Comparison of ENCODE assay signal across 12 mouse cellular contexts in the genomic region with DNA sequence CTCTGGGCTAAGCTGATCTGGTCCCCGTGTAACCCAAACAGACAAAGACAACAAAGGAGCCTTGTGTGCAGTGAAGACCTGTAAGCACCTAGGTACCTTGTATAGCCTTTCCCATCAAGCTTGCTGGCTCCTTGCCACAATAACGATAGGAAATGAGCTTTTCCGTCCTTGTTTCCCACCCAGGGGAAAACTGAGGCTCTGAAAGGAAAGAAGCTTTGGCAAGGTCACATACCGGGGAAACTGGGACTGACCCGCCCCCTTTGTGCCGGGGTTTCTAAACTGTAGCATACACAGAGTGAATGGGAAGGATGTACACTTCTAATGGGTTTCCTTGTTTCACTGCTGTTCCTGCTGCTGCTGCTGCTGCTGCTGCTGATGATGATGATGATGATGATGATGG. TPM values are rescaled to one million over a fixed set of nuclear protein-coding genes. Genes with fewer than 3 reads are reported as not detected.
DNase-seq lines count a peak whose midpoint lies in the region; ATAC-seq and TF ChIP-seq lines count a peak whose summit lies in the region.
"Had no signal": no experiment of that assay in that cellular context is flagged by ENCODE, and none has a peak within 500 bp of the region (broad histone marks: within the 10 kb centered on the region; RNA-seq: fewer than 3 reads in every experiment).

No protein-coding gene starts in this region.

- H3K27me3 ChIP-seq in hindbrain, embryonic 11.5 days (ENCODE audit: control insufficient read depth, insufficient read depth, low read length), result no peaks in the 10 kb centered on the region
- H3K27me3 ChIP-seq in hindbrain, postnatal 0 days (ENCODE audit: insufficient read depth, low read length), result no peaks in the 10 kb centered on the region

- no peaks in the 10 kb centered on the region for H3K36me3 ChIP-seq in hindbrain, embryonic 11.5 days (ENCODE audit: control insufficient read depth, insufficient read depth, low read length)
- H3K36me3 ChIP-seq in hindbrain, postnatal 0 days (ENCODE audit: insufficient read depth, low read length), result no peaks in the 10 kb centered on the region

- H3K27ac ChIP-seq in hindbrain, embryonic 11.5 days (ENCODE audit: low read depth, low read length), result peak overlapping the region; percentile 67
- H3K27ac ChIP-seq in hindbrain, postnatal 0 days, result no peak overlapping the region
- peak overlapping the region; percentile 3; the same call in 1 of the 2 replicates for H3K27ac ChIP-seq in olfactory bulb, adult 2 months (ENCODE audit: insufficient read depth, low read depth, low read length)
- H3K27ac ChIP-seq: macrophage had no signal

- DNase-seq in hindbrain, embryonic 11.5 days (ENCODE audit: low spot score), result peak; percentile 16
- no peak for DNase-seq in hindbrain, postnatal 0 days (ENCODE audit: low spot score)
- peak; percentile 52 to 70 for DNase-seq in heart, adult 9 months (ENCODE audit: low spot score in 2 of 2)
- DNase-seq in kidney, adult 18-20 months, result peak; percentile 29
- DNase-seq in spleen, postnatal 10 days (ENCODE audit: low spot score in 2 of 2), result no peak
- no peak for DNase-seq in ovary, postnatal 10 days (ENCODE audit: low spot score)
- DNase-seq in MN1 (ENCODE audit: low spot score), result no peak
- DNase-seq: layer of hippocampus, postnatal 36 days; thymus, postnatal 14 days had no signal

- no peak for TF ChIP-seq CTCF in hindbrain, postnatal 0 days (IDR thresholded peaks at IDR 0.05; ENCODE audit: low read depth)
- no peak for TF ChIP-seq CTCF in olfactory bulb, adult 2 months (IDR thresholded peaks at IDR 0.05; ENCODE audit: insufficient read depth, low read depth, low read length)

- WGBS in hindbrain, embryonic 11.5 days, result 55% methylated on average over 6 of the region's 6 CpGs
- WGBS in hindbrain, postnatal 0 days, result 51% methylated on average over 6 of the region's 6 CpGs
- 26% methylated on average over 6 of the region's 6 CpGs for WGBS in olfactory bulb, adult 2 months

- H3K9me3 ChIP-seq in hindbrain, embryonic 11.5 days (ENCODE audit: control insufficient read depth, low read length), result no peaks in the 10 kb centered on the region
- H3K9me3 ChIP-seq in hindbrain, postnatal 0 days (ENCODE audit: low read length), result no peaks in the 10 kb centered on the region

- TF ChIP-seq POLR2A in olfactory bulb, adult 2 months (IDR thresholded peaks at IDR 0.05; ENCODE audit: insufficient read depth, low read depth, low read length), result no peak

- H3K4me2 ChIP-seq in hindbrain, embryonic 11.5 days (replicated peaks; ENCODE audit: low read depth, low read length), result no peak overlapping the region
- H3K4me2 ChIP-seq in hindbrain, postnatal 0 days (ENCODE audit: low read depth, low read length), result no peak overlapping the region

- H3K4me3 ChIP-seq in hindbrain, embryonic 11.5 days (ENCODE audit: low read depth, low read length), result no peak overlapping the region
- no peak overlapping the region for H3K4me3 ChIP-seq in hindbrain, postnatal 0 days (ENCODE audit: low read length)
- H3K4me3 ChIP-seq in olfactory bulb, adult 2 months (ENCODE audit: insufficient read depth, low read depth, low read length), result no peak overlapping the region

- no peaks in the 10 kb centered on the region for H3K4me1 ChIP-seq in hindbrain, embryonic 11.5 days (replicated peaks; ENCODE audit: control insufficient read depth, insufficient read depth, low read length)
- H3K4me1 ChIP-seq in hindbrain, postnatal 0 days (ENCODE audit: insufficient read depth, low read length), result no peaks in the 10 kb centered on the region; the same call in 1 of the 2 replicates
- H3K4me1 ChIP-seq in olfactory bulb, adult 2 months (ENCODE audit: control insufficient read depth, insufficient read depth, low read length), result peaks cover 11% of the 10 kb centered on the region

- no peak overlapping the region for H3K9ac ChIP-seq in hindbrain, embryonic 11.5 days (ENCODE audit: low read depth, low read length)
- no peak overlapping the region for H3K9ac ChIP-seq in hindbrain, postnatal 0 days (replicated peaks; ENCODE audit: low read length)

- ATAC-seq in hindbrain, embryonic 11.5 days (ENCODE audit: low FRiP score), result no peak
- no peak for ATAC-seq in hindbrain, postnatal 0 days

RNA-seq across cellular contexts. Expression of a gene that starts 12.1 kb away (rescaled TPM):
- 0.78 and 1.3 TPM in 2 replicates for polyA plus RNA-seq in hindbrain, embryonic 11.5 days (2014; fragmentation: Nextera tagmentation; extraction: Ambion mirVana)
- 1.4 TPM in 1 of 2 replicates, not detected in the other for total RNA-seq in hindbrain, postnatal 0 days (2014; rRNA removed)
- polyA plus RNA-seq in hindbrain, postnatal 0 days (2015; fragmentation: Nextera tagmentation; extraction: Ambion mirVana), result 1.1 and 1.9 TPM in 2 replicates
- polyA plus RNA-seq in olfactory bulb, adult 2 months (2012; ENCODE audit: insufficient read depth, insufficient read length, low replicate concordance, missing spikeins), result not detected in 2 replicates
- total RNA-seq: layer of hippocampus, postnatal 36 days had no signal
- polyA plus RNA-seq: frontal cortex, adult 2 months; macrophage had no signal

Comparison
In these comparisons a context has a peak if more than half of its experiments do, and no peak if none do; other contexts are left out.
1. DNase-seq: peak in hindbrain, embryonic 11.5 days (single experiment), heart, adult 9 months (2 of 2) and kidney, adult 18-20 months (single experiment); none in hindbrain, postnatal 0 days (single experiment), spleen, postnatal 10 days (0 of 2), ovary, postnatal 10 days (single experiment) and MN1 (single experiment).